Mouse (Mus musculus) small intestine, adult 2 months (tissue): Measurements from ENCODE around the gene Ucp3.

ENCODE experiments used
- CTCF ChIP-seq: fragments of 200-500 bp; IDR thresholded peaks from 2 replicates; pipeline ENCODE4 v1.5.1; 2012; ENCODE audit warnings: low read depth, mild to moderate bottlenecking, control low read depth, inconsistent platforms, low read length, moderate library complexity, mixed read lengths; ENCODE audit not compliant: insufficient replicate concordance, insufficient read length; ENCODE audit errors: extremely low read depth
- POLR2A ChIP-seq: fragments of 200-500 bp; IDR thresholded peaks from 2 replicates; pipeline ENCODE4 v1.6.1; 2012; ENCODE audit warnings: low read depth, mild to moderate bottlenecking, control low read depth, inconsistent platforms, low read length, moderate library complexity

DNA sequence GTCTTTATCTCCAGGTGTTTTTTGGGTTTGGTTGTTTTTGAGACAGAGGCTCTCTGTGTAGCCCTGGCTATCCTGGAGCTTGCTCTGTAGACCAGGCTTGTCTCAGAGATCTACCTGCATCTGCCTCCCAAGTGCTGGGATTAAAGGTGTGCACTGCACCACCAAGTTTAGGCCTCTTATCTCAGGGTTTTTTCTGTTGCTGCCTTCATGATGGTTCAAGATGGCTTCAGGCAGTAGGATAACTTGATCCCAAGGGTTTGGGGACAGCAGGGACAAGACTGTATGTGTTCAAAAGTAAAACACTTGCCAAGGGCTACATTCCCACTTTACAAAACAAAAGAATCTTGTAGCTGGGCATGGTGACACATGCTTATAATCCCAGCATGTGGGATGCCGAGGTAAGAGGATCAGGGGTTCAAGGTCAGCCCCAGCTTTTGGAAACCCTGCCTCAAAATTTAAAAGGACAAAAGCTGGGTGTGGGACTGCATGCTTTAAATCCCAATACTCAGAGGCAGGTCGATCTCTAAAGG, 29.1 kb downstream of the Ucp3 start:
- TF ChIP-seq CTCF (no peak), POLR2A (no peak)
